In genomic region chr15:59174246-59174751, GRCm38 (mm10) we compare ENCODE assay signal across 10 mouse cellular contexts.
DNase-seq lines count a peak whose midpoint lies in the region; ATAC-seq lines count a peak whose summit lies in the region.
"Had no signal": no experiment of that assay in that cellular context is flagged by ENCODE, and none has a peak within 500 bp of the region (broad histone marks: within the 10 kb centered on the region; RNA-seq: fewer than 3 reads in every experiment).

No protein-coding gene starts in this region.

- H3K9me3 ChIP-seq in neural tube, embryonic 15.5 days (replicated peaks) = no peaks in the 10 kb centered on the region
- H3K9me3 ChIP-seq: liver, embryonic 13.5 days had no signal

- no peak for ATAC-seq in neural tube, embryonic 15.5 days (ENCODE audit: low FRiP score)
- ATAC-seq: Patski had no signal

- H3K36me3 ChIP-seq in neural tube, embryonic 15.5 days = no peaks in the 10 kb centered on the region
- H3K36me3 ChIP-seq: liver, embryonic 13.5 days had no signal

- no peak overlapping the region for H3K4me3 ChIP-seq in neural tube, embryonic 15.5 days (replicated peaks)
- H3K4me3 ChIP-seq: liver, embryonic 13.5 days had no signal

- peak overlapping the region; percentile 43; the same call in 1 of the 2 replicates for H3K27ac ChIP-seq in neural tube, embryonic 15.5 days (replicated peaks)
- H3K27ac ChIP-seq: liver, embryonic 13.5 days had no signal

- H3K27me3 ChIP-seq in neural tube, embryonic 15.5 days (replicated peaks) = no peaks in the 10 kb centered on the region
- H3K27me3 ChIP-seq: liver, embryonic 13.5 days; Patski had no signal

- no peak overlapping the region for H3K4me2 ChIP-seq in neural tube, embryonic 15.5 days
- H3K4me2 ChIP-seq: liver, embryonic 13.5 days had no signal

- DNase-seq in left cerebral cortex, postnatal 25 days (ENCODE audit: low spot score in 2 of 2) = peak; percentile 11 to 47
- no peak for DNase-seq in left cerebral cortex, postnatal 4 days
- peak; percentile 42 for DNase-seq in heart, adult 8-10 months (ENCODE audit: low spot score)
- DNase-seq in kidney, postnatal 25 days = peak; percentile 64 to 76
- no peak for DNase-seq in urinary bladder, postnatal 4 days (ENCODE audit: low spot score in 2 of 2)
- DNase-seq in c-Kit-positive CD71-positive TER-119-positive erythroid progenitor cells, embryonic 14.5 days (ENCODE audit: low spot score) = no peak
- DNase-seq in gastrocnemius, adult 18-20 months (ENCODE audit: low spot score) = no peak
- DNase-seq: liver, embryonic 13.5 days had no signal

- peaks cover 6% of the 10 kb centered on the region; the same call in 1 of the 2 replicates for H3K4me1 ChIP-seq in neural tube, embryonic 15.5 days

- 25% methylated on average over 7 of the region's 7 CpGs for WGBS in neural tube, embryonic 15.5 days

- H3K9ac ChIP-seq in neural tube, embryonic 15.5 days (replicated peaks) = no peak overlapping the region
- H3K9ac ChIP-seq: liver, embryonic 13.5 days had no signal

- intact Hi-C loops in left cerebral cortex, postnatal 25 days (cut with DNase I) = no loop called here
- intact Hi-C loops in left cerebral cortex, postnatal 4 days (cut with DNase I) = no loop called here

Comparison
In these comparisons a context has a peak if more than half of its experiments do, and no peak if none do; other contexts are left out.
1. DNase-seq: peak in left cerebral cortex, postnatal 25 days (2 of 2), heart, adult 8-10 months (single experiment) and kidney, postnatal 25 days (2 of 2); none in left cerebral cortex, postnatal 4 days (single experiment), urinary bladder, postnatal 4 days (0 of 2), c-Kit-positive CD71-positive TER-119-positive erythroid progenitor cells, embryonic 14.5 days (single experiment) and gastrocnemius, adult 18-20 months (single experiment).